Mouse (Mus musculus) lung, postnatal 0 days (tissue): ENCODE results near the gene Gm597.

Experiments
- CTCF ChIP-seq: IDR thresholded peaks from 2 replicates; pipeline ENCODE4 v1.5.1; 2016; ENCODE audit warnings: antibody characterized with exemption, mild to moderate bottlenecking
- EP300 ChIP-seq: IDR thresholded peaks from 2 replicates; pipeline ENCODE4 v1.6.1; 2016; ENCODE audit warnings: antibody characterized with exemption, mild to moderate bottlenecking, control low read depth

- no peak for TF ChIP-seq CTCF
- no peak for TF ChIP-seq EP300
Observed at GRCm38 (mm10) chr1:28780152-28780551, at the start of gene Gm597.
